Mouse (Mus musculus): ENCODE data around the gene Sh2d2a. TPM values are rescaled to one million over a fixed set of nuclear protein-coding genes. Genes with fewer than 3 reads are reported as not detected.
"Not testable (repeated sequence)": the region's sequence is repeated elsewhere in the genome, so short reads cannot be mapped to it uniquely, and the experiment has no call there.

Gene Sh2d2a
- total RNA-seq, 4 experiments from 2014 or later, result not detected

DNA sequence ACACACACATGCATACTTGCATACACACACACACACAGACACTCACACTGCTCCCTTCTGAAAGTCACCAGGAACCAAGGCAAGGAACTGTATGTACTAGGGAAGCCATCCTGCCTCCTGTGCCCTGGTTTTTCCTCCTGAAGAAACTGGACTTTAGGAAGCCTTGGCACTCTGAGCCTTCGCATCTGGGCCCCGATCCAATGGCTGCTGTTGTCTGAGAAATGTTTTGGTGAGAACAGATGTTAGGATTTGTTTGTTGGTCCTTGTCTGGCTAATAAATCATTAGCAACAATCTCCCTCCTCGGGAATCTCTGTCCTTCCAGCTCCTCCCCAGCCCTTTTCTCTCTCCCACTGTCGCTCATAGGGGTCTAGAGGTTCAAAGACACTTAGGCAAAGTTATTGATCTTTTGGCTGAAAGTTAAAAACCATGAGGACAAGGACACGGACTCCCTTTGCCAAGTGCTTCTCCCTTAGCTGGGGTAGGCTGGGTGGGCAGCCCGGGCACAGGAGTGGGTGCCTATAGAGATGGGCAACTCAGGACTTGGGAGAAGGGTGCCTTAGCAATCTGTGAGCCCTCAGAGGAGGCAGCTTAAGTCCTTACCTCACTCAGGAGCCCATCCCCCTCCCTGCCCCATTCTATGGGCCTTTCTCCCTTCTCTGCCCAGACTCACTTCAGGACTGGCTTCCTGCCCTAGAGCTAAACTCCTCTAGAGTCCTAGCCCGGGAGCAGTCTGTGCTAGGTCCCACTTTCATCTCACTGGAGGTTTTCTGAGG is 8.4 kb downstream of the Sh2d2a start:
- DNase-seq (ENCODE audit: low spot score in 2 of 2), result no peak

DNA sequence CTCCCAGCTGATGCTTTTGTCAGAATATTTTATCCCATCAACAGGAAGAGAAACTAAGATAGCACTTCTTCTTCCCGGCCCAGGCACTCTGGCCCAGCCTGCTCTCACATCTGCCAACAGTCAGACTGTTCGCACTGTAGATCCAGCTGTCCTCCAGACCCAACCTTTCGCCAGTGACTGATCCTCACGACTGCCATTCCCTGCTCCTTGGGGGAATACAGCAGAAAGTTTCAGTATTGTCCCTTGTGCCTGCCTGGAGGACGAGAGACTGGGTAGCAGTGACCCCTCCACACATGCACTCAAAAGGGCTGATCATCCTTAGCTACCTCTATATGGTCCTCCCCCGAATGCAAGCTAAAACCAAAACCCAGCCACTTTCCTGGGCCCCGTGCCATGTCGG is 9.4 kb downstream of the Sh2d2a start:
- no peak for DNase-seq (ENCODE audit: low spot score in 2 of 2)

DNA sequence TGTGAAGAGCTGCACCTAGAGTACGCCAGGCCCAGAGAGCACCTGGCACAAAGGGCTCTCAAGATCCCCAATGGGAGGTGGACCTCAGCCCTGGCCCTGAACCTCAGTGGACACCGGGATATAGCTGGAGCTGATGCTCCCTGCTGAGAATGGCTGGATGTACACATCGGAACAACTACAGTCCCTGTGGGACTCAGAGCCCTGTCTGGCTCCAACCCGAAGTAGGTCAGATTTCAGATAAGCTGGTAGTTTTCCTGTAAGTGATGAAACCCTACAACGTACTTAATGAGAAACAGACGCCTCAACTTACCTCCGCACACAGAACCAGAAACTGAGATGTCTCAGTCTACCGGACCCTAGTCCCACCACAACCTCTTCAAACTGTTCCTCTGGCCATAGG is 11.1 kb downstream of the Sh2d2a start:
- DNase-seq (ENCODE audit: low spot score in 2 of 2), result no peak

DNA sequence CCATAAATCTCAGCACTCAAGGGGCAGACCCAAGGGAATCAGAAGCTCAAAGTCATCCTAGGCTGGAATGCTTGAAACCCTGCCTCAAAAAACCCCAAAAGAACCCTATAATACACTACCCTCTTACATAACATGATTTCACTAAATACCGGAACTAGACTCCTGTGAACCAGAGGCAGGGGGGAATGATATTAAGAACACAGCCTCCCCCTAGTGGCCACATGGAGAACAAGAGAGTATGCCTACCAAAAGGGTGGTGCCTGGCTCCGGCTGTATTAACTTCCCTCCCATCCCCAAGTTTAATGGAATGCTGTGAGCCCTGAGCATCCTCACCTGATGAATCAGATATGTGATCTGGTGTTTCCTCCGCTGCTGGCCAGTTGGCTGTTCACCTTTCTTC is 13.3 kb downstream of the Sh2d2a start:
- peak; percentile 17 to 33 for DNase-seq (ENCODE audit: low spot score in 2 of 2)

DNA sequence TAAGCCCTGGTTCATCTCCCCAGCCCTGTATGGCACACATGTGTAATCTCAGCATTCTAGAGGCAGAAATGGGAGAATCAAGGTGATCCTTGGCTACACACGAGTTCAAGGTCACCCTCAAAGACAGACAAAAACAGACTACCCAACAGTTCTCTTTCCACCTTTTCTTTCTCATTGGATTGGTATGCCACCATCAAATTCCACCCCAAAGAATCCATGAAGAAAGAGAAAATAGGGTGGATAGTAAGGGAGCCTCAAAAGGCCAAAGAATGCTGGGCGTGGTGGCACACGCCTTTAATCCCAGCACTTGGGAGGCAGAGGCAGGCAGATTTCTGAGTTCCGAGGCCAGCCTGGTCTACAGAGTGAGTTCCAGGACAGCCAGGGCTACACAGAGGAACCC is 17.6 kb downstream of the Sh2d2a start:
- not testable (repeated sequence) for DNase-seq (ENCODE audit: low spot score in 2 of 2)

DNA sequence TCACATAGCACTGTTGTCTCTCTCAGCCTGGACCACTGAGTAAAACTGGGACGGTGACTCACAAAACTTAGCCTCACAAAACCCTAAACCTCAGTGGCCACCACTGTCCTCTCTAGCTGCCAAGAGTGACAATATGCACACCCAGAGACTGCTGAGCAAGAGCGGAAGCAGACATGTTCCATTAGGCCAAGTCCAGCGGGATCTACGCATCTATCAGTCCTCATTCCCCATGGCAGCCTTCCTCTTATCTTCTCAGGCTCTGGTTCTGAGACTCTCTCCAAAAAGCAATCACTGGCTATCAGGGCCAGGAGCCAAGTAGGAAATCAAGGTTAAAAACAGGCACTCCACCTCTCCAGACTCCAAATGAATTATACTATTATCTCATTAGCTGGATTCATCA is 31.2 kb downstream of the Sh2d2a start:
- no peak for DNase-seq (ENCODE audit: low spot score in 2 of 2)

DNA sequence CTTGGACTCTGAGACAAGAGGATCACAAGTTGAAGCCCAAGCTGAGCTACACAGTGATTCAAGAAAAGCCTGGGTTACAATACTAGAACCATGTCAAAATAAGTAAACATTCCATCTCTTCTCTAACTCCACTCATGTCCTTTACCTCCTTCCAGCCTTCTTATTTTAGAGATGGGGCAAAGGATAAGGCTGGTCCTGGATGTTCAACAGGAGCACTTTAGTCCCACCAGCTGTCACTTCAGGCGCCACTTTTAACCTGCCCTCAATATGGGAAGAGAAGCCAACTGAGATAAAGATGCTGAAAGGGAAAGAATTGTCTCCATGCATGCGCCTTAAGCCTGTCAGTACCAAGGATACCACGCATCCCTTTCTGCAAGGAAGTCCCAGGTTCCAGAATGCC is 37.7 kb downstream of the Sh2d2a start:
- no peak for DNase-seq (ENCODE audit: low spot score in 2 of 2)

DNA sequence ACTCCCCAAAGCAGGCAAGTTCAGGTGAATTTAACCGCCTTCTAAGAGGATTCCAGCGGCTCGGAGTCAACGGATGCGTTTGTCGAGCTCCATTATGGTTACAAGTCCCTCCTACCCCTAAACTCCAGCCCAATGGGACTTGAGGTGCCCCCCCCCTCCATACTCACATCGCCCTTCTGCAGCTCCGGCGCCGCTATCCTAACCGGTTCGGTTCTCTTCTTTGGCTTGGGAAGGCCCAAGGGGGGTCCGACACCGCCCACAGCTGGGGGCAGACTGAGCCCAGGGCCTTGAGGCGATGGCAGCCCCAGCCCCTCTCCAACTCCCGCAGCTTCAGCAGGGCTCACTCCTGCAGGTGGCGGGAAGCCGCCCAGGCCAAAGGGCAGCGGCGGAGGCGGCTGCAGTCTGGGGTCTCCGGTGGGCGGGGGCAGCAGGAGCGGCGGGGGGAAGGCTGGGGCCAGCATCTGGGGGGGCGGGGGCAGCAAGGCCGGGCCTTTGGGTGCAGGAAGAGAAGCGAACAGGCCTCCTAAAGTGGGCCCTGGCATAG is 38.2 kb downstream of the Sh2d2a start:
- peak in 1 of 2 experiments; percentile 36 for DNase-seq (ENCODE audit: low spot score in 2 of 2)

DNA sequence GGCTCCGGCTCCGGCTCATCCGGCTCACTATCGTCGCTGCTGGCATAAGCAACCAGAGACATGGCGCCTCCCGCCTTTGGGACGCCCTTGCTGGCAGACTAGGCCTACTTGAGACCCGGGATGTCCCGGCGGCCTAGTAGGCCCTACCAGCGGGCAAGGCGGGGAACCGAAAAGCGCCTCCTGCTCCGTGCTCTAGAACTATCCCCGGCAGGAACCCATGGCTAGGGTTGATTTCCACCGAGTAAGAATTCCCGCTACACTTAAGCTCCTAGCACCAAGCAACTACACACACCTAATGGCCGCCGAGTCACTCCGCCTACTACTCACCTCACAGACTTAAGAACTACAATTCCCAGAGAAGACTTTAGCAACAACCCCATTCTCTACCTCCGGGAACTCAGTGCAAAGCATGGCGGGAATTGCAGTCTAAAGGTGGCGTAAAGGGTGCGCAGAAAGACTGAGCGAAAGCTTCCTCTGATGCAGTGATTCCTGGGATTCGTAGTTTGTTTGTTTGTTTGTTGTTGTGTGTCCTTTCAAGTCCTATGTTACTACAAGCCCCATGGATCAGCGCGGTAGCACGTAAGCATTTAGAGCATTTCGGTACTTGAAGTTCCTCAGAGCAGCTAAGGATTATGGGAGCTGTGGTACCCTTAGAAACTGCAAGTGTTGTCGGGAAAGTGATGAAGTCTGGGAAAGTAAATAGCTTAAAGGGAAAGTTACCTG is 38.9 kb downstream of the Sh2d2a start, which contains the start of gene Prcc:
TSS of gene Prcc (minus strand) at position 328 of the 723 bp plus-strand sequence.
- peak; percentile 85 to 98 for DNase-seq (ENCODE audit: low spot score in 2 of 2)

DNA sequence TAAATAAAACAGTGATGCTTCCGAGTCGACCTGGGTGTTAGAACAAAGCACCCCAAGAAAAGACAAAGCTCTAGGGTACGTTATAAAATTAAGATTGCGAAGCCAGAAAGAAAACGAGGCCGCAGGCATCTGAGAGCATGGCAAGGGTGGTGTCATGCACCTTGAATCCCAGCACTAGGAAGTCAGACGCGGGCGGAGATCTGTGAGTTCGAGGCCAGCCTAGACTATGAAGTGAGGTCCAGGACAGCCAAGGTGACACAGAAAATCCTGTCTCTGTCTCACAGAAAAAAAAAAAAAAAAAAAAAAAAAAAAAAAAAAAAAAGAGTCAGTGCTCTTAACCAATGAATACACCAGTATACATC is 39.4 kb downstream of the Sh2d2a start:
- DNase-seq (ENCODE audit: low spot score in 2 of 2), result no peak

DNA sequence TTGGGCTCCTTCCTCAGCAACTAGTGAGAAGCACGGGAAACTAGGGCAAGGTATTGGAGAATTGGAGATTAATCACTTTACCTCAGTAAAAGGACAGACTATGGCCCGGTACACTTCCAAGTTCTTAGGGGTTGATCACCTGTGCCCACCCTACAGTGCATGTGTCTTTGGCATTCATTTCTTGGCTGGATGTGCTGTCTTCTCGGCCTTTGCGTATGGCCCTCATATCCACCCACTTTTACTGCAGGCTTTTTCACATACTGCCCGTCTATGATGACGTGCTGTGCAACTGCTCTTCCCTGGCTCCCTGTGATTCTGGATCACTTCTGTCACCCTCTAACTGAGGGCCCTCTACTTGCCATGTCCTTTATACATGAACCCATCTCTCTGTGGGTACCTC is 39.9 kb downstream of the Sh2d2a start:
- DNase-seq (ENCODE audit: low spot score in 2 of 2), result no peak

DNA sequence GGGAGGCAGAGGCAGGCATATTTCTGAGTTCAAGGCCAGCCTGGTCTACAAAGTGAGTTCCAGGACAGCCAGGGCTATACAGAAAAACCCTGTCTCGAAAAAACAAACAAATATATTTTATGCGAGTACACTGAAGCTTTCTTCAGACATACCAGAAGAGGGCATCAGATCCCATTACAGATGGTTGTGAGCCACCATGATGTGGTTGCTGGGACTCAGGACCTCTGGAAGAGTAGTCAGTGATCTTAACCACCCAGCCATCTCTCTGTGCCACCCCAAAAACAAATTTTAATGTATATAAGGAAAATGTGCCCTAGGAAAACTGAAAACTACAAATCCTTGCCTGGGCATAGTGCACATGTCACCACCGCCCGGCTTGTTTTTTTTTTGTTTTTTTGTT is 40.8 kb downstream of the Sh2d2a start:
- not testable (repeated sequence) for DNase-seq (ENCODE audit: low spot score in 2 of 2)

DNA sequence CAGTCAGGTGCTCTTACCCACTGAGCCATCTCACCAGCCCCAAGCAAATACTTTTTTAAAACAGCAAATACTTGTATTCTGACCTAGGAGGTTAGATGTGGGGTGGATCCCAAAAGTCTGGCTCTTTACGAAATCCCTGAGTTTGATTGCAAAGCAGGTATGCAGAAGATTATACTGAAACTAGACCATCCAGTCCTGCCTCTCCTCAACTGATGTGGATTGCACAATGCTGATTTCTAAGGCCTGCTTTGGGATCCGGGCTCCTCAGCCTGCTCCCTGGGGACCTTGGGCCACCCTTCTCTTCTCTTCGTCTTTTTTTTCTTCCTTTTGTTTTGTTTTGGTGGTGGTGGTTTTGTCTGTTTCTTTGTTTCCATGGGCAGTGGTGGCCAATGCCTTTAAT is 44.9 kb downstream of the Sh2d2a start:
- DNase-seq (ENCODE audit: low spot score in 2 of 2), result no peak

DNA sequence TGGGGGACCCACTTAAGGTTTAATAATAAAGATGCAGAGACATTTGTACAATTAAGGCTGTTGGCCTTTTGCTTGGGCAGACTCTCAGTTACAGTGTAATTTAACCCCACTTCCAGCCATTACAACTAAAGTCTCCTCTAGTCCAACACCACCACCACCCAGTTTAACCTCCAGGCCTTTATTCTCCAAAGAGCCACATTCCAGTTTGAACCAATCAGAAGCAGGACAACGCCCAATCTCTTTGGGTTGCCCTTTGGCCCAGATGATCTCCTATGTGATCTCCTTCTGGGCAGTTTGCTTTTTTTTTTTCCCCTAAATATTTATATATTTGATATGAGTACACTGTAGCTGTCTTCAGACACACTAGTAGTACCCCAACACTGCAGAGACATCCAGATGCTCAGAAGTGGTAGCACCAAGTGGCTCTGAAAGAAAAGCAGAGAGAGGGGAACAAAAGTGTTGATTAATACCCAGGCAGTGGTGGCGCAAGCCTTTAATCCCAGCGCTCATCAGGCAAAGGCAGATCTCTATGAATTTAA is 46.9 kb downstream of the Sh2d2a start:
- DNase-seq (ENCODE audit: low spot score in 2 of 2), result no peak

DNA sequence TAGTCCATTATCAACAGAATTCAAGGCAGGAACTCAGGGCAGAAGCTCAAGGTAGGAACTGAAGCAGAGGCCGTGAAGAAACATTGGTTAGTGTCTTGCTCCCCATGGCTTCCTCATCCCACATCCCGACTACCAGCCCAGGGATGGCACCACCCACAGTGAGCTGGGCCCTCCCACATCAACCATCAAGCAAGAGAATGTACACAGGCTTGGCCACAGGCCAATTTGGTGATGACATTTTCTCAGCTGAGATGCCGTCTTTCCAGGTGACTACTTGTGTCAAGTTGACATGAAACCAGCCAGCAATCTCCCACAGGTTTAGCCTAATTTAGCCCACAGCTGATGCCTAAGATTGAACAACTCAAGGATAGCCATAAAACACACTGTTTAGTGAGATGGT is 52.7 kb downstream of the Sh2d2a start:
- no peak for DNase-seq (ENCODE audit: low spot score in 2 of 2)

DNA sequence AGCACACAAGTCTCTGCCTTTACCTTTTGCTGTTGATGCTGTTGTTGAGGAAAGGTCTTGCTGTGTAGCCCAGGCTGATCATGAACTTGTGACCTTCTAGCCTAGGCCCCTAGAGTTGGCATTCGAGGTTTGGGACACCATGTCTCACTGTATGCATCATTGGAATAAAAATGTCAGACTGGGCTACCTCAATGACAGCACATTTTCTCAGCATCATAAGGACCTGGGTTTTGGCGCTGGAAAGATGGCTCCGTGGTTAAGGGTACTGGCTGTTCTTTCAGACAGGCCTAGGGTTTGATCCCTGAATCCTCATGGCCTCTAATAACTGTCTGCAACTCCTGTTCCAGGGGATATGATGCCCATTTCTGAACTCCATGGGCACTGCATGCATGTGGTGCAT is 53.2 kb downstream of the Sh2d2a start:
- no peak for DNase-seq (ENCODE audit: low spot score in 2 of 2)

DNA sequence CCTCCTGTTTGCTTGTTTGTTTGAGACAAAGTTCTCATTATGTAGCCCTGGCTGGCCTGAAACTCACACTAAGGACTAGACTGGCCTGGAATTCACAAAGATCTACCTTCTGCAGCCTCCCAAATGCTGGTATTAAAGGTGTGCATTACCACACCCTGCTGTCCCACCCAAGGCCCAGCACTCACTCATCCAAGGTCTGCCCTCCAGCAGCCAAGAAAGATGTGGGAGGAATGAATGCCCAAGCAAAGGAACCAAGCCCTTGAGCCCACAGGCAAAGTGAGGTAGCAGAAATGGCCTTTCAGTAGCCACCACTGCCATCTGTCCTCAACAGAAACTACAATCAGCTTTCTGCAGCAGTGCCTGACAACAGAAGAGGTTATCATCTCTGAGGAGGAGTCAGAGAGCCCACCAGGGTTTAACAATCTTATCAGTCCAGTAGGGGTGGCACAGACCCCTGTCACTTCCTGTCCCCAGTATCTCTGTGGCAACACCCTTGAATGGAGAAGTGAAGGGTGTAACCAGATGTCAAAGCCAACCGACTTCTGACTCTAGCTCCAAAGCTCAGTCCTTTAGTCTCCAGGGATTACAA is 54.6 kb downstream of the Sh2d2a start:
- DNase-seq (ENCODE audit: low spot score in 2 of 2), result no peak

DNA sequence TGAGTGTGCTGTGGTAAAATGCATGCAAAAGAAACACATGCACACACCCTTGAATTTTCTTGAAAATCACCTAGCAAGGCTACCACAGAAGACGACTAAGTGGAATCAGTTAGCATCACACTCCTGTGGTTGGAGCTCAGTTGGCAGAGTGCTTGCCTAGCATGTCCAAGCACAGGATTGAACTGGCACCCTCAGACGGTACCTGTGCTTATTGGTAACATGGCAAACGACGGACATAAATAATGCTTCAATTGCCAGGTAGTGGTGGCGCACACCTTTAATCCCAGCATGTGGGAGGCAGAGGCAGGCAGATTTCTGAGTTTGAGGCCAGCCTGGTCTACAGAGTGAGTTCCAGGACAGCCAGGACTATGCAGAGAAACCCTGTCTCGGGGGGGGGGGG is 55.4 kb downstream of the Sh2d2a start:
- not testable (repeated sequence) for DNase-seq (ENCODE audit: low spot score in 2 of 2)

DNA sequence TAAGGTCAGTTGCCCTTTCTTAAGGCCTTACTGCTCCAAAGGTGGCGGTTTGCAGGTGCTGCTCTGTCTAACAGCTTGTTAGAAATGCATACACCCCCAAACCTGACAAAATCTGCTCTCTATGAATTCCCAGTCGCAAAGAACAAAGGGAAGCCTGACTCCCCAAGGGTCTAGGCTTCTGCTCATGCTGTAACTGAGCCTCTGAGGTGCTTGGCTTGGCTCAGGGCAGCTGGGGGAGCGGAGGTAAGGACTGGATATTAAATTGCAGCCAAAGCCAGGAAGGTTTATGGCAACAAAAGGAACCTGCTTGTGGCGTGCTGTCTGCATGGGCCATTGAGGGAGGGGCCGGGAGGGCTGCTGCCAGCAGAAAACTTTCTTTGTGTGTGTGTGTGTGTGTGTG is 57.3 kb downstream of the Sh2d2a start:
- DNase-seq (ENCODE audit: low spot score in 2 of 2), result no peak
